Mouse (Mus musculus) gonadal fat pad, adult 2 months (tissue): ENCODE results near the gene Adssl1. TPM values are rescaled to one million over a fixed set of nuclear protein-coding genes. Genes with fewer than 3 reads are reported as not detected.
A peak's percentile ranks its signal among the peaks of the same experiment; 100 is the strongest.

Source experiments
- DNase-seq: peaks from one replicate; pipeline ENCODE4 v3.0.0-alpha.2; 2012; ENCODE audit warnings: low read depth
- polyA plus RNA-seq: library from polyadenylated mRNA; depleted of rRNA; stranded (reverse); fragments of >200 nt; gene quantifications from 2 replicates; pipeline ENCODE4 v1.2.3, GENCODE M21; 2012

Gene Adssl1
- polyA plus RNA-seq, 1 experiment = 3.8 TPM

DNA sequence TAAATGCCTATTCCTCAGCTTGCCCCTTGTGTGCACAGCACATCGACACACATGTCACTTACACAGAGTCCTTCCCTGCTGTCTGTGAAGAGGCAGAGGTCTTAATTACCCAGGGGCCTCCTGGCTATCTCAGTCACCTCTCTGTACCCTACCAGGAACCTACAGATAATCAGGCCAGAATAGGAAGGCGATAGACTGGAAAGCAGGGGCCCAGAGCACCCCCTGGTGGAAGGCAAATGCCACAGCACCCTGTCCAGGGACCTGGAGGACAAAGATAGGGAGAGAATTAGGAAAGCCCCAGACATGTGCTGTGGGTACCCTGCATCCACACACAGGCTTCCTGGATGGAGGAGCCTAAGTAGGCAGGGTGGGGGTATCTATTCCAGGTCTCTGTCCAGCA, 3.9 kb downstream of the Adssl1 start:
- no peak for DNase-seq

DNA sequence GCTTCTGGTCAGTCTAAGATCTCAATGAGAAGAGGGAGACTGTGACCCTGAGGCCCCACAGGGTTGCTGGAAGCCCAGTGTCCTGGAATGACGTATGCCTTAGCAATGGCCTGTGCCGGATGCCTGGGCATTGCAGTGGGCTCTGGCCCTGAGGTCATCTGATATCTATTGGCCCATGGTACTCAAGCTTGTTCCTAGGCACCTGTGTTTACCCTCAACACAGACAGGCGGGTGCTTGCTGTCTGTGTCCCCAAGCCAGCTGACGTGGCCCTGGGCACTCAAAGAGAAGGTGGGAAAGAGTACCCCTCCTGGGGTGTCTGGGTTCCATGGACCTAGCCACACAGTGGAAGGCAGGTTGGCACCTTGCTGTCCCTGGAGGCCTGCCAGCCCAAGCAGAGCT, 5.9 kb downstream of the Adssl1 start:
- no peak for DNase-seq

DNA sequence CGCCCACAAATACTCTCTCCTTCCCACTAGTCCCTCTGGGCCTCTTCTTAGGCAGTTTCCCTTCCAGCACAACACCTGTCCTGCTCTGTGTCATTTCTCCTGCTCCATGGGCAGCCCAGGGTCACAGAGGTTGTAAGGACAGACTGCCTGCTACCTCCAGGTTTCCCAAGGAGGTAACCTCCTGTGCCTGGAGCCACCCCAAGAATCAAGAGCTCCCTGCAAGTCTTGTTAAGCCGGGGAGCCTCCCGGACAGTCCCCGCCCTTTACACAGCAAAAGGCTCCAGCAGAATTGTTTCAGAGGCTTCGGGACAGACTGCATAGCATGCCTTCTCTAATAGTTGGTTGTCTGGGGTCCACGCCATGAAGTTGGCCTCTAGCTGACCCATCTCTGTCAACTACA, 6.6 kb downstream of the Adssl1 start:
- DNase-seq = no peak

DNA sequence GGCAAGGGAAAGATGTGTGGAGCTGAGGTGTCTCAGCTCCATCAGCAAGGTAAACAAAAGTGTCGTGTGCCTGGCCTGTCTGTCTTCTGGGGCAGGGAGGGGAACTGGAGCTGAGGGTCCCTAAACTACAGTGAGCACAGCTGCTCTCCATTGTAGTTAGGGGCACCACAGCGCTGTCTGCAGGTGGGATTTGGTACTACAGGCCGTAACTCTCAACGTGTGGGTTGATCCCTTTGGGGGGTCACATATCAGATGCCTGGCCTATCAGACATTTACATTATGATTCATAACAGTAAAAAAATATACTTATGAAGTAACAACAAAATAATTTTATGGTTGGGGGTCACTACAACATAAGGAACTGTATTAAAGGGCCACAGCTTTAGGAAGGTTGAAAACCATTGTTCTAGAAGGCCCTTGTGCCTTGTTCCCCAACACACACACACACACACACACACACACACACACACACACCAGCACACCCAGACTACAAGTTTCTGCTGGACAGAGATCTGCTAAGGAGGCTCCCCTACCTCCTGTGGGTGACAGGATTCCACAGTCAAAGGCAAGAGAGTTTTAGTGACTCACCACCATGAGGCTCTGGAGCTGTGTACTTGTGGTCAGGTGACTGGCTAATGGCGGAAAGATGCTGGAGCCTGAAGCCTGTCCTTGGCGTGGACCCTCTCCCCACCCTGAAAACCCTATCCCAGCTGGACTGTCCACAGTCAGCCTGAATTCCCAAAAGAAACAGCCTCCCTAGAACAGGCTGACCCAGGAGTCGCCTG, 7.4 kb downstream of the Adssl1 start:
- no peak for DNase-seq

DNA sequence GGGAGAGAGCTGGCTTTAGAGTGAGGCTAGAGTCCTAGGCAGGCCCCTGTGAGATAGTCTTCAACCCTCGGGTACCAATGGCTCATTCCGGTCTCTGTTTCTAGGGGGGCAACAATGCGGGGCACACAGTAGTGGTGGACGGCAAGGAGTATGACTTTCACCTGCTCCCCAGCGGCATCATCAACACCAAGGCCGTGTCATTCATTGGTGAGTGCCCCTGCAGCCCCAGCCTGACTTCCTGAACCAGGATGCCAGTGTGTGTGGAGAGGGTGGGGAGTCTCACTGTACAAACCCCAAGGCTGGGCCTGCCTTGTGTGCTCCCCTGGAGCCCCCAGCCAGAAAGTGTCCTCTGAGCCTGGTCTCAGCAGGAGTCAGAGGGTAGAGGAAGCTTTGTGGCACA, 8.4 kb downstream of the Adssl1 start:
- DNase-seq = no peak

DNA sequence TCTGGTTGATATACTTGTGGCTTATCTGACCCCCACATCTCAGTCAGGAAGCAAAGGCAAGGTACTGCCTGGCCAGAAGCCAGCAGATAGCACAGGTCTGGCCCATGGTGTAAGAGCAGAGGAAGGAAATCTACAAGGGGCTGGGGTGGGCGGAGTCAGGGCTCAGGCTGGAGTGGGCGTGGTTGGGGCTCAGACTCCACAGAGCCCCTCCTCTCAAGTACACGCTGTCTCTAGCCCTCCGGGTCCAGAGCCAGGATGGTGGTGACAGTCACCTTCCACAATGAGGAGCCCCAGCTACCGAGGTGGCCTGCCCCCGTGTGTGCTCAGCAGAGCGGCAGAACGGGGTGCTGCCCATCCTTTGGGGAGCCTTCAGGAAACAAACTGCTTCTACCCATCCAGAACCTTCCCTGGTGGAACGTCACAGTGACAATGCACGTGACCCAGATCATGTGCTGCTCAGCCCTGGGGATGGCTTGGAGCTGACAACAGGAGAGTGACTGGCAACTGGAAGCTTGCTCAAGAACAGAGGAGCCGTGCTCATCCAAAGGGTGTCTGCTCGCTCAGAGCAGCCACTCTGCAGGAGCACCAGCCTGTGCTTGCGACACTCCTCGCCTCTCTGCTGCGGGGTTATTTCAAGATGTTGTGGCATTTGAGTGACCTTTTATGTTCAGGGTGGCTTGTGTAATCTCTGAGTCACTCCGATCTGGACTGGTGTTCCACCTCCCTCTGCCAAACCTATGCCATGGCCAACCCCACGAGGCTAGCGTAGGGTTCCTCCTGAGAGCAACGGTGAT, 9.3 kb downstream of the Adssl1 start:
- peak; percentile 85 for DNase-seq

DNA sequence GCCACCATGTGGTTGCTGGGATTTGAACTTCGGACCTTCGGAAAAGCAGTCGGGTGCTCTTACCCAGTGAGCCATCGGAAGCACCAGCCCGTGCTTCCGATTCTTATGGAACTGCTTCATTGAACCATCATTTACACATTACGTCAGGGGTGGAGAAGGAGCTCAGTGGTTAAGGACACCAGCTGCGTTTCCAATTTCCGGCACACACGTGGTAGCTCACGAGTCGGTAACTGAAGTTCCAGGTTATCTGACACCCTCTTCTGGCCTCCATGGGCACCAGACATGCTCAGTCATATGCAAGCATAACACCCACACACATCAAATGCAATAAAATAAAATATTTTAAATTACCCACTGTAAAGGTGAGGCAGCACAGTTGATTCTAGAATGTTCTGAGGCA, 10.2 kb downstream of the Adssl1 start:
- DNase-seq = no peak

DNA sequence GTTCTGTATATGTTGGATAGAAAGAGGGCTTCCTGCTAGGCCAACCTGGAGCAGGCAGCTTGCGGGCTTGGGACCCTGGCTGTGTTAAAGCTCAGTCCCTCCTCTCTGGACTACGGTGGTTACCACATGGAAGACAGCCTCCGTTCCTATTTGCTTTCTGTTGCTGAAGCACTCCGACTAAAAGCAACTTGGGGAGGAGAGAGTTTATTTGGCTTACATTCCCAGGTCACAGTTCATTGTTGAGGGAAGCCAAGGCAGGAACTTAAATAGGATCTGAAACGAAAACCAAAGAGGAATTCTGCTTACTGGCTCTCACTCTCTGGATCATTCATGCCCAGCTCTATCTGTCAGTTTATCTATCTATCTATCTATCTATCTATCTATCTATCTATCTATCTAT, 11.0 kb downstream of the Adssl1 start:
- DNase-seq = no peak

DNA sequence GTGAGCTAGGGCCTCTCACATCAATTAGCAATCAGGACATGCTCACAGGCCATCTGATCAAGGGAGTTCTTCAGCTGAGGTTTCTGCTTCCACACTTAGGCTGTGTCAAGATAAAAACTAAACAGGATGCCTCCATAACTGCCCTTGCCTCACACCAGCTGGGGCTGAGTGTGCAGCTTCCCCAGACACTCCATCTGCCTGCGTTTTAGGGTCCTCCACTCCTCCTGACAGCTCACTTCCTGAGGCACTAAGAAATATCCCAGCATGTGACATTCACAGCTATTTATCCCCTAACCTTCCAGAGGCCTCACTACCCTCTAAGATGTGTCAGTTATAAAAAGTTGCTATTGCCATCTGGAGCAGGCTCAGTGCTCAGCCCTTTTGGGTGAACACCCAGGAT, 11.6 kb downstream of the Adssl1 start:
- no peak for DNase-seq

DNA sequence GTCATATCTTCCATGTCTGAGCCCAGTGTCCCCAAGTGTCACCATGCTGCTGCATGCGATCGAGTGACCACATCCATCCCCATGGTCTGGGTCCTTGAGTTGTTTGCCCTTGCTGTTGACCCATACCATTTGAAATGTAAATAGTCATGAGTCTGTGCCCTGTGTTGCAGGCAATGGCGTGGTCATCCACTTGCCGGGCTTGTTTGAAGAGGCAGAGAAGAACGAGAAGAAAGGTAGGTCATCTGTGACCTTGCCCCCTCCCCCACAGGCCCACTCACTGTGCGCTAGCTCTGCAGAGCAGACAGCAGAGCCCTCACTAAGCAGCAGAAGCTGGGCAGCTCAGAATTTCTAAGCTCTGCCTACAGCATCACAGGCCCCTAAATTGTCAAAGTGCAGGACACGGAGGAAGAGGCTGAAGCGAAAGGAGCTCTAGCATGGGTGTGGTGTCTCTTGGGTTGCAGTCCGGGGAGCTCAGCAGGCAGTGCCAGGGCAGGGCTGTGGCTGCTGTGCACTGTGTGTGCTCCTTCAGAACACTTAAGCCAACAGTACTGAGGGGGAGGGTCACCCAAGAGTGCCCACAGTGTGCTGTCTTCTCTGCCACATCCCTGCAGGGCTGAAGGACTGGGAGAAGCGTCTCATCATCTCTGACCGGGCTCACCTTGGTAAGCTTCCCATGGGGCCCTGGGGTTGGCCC, 12.4 kb downstream of the Adssl1 start:
- DNase-seq = no peak

DNA sequence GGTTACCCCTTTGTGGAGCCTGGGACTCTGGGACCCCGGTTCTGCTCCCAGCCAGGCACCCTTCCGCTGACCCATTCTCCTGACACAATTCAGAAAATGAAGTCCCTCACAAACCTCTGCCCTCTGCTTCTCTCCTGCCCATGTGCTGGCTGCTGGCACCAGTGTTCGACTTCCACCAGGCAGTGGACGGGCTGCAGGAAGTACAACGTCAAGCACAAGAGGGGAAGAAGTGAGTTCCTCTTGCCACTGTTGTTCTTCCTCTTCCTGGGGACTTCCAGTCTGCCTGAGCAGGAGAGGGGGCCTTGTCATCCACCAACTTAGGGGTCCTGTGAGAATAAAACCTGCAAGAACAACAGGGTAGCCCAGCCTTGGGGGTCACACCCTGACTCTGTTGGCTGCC, 13.1 kb downstream of the Adssl1 start:
- DNase-seq = no peak

DNA sequence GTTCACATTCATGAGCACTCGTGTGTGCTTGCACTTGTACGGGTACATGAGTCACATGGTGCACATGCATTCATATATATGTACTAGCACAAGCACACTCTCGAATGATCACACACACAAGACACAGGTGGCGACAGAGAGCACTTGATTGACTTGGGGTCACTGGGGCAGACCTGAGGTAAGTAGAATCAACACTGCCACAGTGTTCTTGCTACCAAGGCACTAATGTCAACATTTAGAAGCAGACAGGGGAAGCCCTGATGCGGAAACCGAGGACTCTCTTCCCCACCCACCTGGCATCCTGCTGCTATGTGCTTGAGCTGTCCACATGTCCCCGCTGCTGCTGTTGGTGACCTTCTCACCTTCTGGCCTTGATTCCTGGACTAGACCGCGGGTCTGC, 13.8 kb downstream of the Adssl1 start:
- no peak for DNase-seq

DNA sequence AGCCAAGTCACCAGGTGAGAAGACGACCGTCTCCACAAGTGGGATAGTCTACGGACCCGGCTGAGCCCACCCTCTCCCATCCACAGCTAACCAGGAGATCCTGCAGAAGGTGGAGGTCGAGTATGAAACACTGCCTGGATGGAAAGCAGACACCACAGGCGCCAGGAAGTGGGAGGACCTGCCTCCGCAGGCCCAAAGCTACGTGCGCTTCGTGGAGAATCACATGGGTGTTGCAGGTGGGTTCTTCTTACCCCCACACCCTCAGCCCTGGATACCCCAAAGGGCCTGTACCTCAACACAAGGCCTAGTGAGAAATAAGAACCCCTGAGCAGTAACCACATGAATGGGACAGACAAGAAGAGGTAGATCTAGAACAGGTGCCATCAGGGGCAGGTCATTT, 19.7 kb downstream of the Adssl1 start:
- no peak for DNase-seq

DNA sequence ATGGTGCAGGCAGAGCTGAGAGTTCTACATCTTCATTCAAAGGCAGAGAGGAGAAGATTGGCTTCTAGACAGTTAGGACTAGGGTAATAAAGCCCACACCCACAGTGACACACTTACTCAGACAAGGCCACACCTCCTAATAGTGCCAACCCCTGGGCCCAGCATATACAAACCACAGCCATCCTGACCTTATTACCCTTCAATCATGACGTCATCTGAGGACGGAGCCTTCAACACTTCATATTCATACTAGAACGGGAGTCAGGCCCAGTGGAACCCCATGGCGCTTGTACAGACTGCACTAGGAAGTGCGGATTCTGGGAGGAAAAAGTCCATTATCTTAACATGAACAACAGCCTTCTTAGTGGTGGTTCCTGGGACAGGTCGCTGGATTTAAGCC, 23.3 kb downstream of the Adssl1 start:
- no peak for DNase-seq

DNA sequence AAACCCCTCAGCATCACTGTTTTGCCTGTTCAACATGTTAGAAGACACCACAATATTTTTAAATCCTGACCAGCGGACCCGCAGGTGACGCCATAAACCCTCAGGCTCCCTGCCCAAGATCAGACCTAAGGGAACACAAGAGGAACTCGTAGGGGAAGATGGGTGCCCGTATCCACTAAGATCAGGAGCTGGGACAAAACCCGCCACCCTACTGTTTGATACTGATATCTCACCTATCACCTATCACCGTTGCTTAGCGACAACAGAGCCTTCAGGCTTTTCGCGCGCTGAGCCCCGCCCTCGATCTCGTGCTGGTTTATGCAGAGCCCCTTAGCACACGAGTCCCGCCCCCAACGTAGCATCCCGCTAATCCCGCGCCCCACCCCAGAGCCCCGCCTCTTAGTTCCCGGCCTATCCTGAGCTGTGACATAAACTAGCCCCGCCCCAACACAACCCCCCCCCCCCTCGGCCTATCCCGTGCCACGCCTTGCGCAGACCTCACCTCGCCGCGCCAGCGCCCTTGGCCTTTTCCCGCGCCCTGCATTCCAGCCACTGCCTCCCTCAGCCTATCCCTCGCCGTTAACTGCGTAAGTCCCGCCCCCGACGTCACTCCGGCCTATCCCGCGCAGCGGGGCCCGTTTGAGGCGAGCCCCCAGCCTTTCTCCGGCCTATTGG, 24.5 kb downstream of the Adssl1 start, which contains the start of gene Siva1:
Siva1 (plus strand) TSS at position 500 of the 675 bp plus-strand sequence.
- DNase-seq = peak; percentile 63

DNA sequence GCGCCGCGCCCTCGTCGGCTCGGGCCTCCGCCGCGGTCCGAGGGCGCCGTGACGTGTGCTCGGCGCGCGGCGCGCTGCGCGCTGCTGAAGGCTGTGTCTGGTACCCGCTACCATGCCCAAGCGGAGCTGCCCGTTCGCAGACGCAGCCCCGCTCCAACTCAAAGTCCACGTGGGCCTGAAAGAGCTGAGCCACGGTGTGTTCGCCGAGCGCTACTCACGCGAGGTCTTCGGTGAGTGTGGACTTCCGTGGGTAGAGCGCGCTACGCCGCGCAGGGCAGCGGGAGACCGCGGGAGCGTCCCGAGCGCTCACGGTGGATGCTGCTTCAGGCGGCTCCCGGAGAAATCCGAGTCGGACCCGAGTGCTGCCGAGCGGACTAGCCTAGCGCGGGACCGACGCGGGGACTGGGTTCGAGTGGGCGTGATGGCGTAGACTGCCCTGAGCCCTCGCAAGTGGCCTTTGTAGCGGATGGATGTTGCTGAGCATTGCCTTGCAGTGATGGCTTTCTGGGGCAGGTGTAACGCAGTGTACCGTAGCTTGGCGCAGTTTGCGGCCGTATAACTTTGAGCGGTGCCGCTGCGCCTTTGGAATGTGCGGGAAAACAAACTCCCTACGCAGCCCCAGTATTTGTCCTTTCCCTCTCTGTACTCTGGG, 25.1 kb downstream of the Adssl1 start:
- no peak for DNase-seq

DNA sequence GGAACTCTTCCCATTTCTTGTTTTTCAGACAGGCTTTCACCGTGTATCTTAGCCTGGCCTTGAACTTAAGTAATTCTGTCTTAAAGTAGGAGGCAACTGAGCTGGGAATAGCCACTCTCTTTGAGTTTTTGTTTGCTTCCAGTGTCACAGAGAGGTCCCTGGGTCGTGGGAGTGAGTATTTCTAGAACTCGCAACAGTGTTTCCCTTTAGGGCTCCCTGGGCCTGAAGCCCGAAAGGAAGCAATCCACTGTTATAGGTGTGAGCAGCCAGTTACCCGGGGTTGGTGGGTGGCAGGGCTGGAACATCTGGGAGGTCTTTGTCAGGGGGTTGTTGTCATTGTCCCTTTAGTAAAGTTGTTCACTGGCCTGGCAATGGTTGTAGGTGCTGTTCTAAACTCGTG, 26.3 kb downstream of the Adssl1 start:
- no peak for DNase-seq

DNA sequence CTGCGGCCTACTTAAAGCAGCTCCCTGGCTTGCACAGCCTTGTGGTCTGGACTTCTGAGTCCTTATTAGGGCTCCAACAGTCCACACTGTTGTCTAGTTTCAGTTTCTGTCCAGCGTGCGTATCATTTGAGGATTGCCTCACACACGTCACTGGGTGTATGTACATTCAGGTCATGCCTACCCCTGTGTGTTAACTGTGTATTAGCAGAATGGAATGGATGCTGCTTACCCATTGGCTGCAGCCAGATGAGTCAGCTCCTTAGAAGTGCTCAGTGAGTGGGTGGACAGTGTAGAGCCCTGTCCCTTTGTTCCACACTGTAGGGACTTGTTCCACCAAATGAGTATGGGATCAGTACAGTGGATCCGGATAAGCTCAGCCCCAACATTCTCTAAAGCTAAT, 28.2 kb downstream of the Adssl1 start:
- DNase-seq = no peak

DNA sequence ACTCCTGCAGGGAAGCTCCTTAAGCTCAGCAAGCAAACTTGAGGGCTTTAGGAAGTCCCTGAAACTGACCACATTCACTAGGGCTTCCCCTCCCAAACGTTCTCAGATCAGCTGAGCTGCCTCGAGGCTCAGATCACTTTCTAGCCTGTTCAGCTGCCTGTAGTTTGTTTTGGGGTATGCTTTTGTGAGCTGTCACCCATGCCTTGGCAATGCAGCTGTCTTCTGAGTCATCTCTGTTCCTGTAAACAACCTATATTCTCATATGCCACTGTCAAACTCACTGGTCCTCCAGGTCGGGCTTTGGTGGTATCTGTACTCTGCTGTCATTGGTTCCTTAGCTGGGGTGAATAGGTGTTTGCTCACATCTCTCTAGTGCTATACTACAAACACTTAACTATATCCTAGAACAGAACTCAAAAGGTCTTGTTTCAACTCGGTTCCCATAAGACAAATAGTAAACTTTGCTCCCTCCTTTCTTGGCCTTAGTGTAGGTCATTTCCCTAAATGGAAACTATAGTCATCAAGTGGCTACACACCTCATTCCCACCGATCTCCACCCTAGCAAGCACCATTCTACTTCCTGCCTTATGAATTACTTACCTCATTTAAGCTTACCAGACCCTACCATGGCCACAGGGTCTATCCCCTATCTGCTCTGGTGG, 32.1 kb downstream of the Adssl1 start:
- DNase-seq = no peak

DNA sequence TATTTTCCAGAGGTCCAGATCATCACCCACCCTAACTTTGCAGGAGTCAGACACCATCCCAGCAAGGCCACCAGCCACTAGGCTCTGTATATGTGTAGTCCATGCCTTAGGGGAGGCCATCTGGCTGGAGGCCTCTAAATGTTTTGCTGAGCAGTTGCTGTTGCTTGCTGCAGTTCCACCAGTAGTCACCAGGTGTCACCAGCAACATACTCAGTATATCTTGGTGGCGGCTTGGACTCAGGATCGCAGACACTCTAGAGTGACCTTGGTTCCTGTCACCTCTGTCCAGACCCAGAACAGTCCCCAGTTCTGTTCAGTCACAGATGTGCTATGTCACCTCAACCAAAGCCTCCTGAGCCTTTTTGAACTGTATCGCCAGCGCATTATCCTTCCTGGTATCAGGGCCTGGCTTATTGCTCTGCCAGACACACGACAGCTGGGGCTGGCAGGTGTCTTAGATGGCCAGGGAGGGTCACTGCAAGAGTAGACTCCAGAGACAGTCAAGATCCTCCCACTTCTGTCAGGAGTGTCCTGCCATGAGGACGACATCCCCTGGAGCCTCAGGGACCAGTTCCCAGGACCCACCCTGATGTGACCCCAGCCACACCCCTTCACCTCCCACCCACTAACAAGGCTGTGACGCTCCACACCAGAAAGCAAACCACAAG, 33.4 kb downstream of the Adssl1 start:
- no peak for DNase-seq
